Mouse (Mus musculus) liver, embryonic 14.5 days (tissue): Measurements from ENCODE around the gene Eif4e2.

Experiments
- CTCF ChIP-seq: IDR thresholded peaks from 2 replicates; pipeline ENCODE4 v1.5.1; 2016; ENCODE audit warnings: antibody characterized with exemption, low read depth, control low read depth
- EP300 ChIP-seq: IDR thresholded peaks from 2 replicates; pipeline ENCODE4 v1.6.1; 2016; ENCODE audit warnings: antibody characterized with exemption, low read depth

GRCm38 (mm10) chr1:87184751-87185139 is 29.0 kb upstream of the Eif4e2 start:
- peak; percentile 84 for TF ChIP-seq CTCF
- no peak for TF ChIP-seq EP300
